Mouse (Mus musculus) Muller cell, postnatal 12 days (primary cell): ENCODE data around the gene Pdilt.

Experiments used
- DNase-seq: peaks from one replicate; pipeline ENCODE4 v3.0.0-alpha.2; 2015; ENCODE audit errors: inconsistent ontology term

The Pdilt gene

GRCm38 (mm10) chr7:119511143-119511542, 12.1 kb downstream of the Pdilt start:
- DNase-seq, result no peak

GRCm38 (mm10) chr7:119490041-119490780, 33.1 kb downstream of the Pdilt start:
- peak; percentile 32 for DNase-seq

- no peak for DNase-seq
Observed at GRCm38 (mm10) chr7:119486683-119487082, 36.6 kb downstream of the Pdilt start.

GRCm38 (mm10) chr7:119484154-119484553, 39.1 kb downstream of the Pdilt start:
- no peak for DNase-seq

- no peak for DNase-seq
Observed at GRCm38 (mm10) chr7:119479256-119479655, 44.0 kb downstream of the Pdilt start, which contains the start of gene Umod. TSS of gene Umod (minus strand) at chr7:119479282.

- DNase-seq, result no peak
Observed at GRCm38 (mm10) chr7:119476500-119477389, 46.5 kb downstream of the Pdilt start.

- DNase-seq, result no peak
Observed at GRCm38 (mm10) chr7:119459185-119459584, 64.1 kb downstream of the Pdilt start, which contains the start of gene Gp2. TSS of gene Gp2 (minus strand) at chr7:119459285.

GRCm38 (mm10) chr7:119454192-119454591, 69.1 kb downstream of the Pdilt start:
- DNase-seq, result no peak

- no peak for DNase-seq
Observed at GRCm38 (mm10) chr7:119443849-119444248, 79.4 kb downstream of the Pdilt start.

- no peak for DNase-seq
Observed at GRCm38 (mm10) chr7:119441938-119442337, 81.4 kb downstream of the Pdilt start.
